Mouse (Mus musculus): ENCODE measurements at regions not wholly inside any gene's neighbourhood (a gene's known extent, or its start where the extent isn't known, plus 50 kb on each side); places are given as distances from the start of the nearest gene placed in this dataset.

DNA sequence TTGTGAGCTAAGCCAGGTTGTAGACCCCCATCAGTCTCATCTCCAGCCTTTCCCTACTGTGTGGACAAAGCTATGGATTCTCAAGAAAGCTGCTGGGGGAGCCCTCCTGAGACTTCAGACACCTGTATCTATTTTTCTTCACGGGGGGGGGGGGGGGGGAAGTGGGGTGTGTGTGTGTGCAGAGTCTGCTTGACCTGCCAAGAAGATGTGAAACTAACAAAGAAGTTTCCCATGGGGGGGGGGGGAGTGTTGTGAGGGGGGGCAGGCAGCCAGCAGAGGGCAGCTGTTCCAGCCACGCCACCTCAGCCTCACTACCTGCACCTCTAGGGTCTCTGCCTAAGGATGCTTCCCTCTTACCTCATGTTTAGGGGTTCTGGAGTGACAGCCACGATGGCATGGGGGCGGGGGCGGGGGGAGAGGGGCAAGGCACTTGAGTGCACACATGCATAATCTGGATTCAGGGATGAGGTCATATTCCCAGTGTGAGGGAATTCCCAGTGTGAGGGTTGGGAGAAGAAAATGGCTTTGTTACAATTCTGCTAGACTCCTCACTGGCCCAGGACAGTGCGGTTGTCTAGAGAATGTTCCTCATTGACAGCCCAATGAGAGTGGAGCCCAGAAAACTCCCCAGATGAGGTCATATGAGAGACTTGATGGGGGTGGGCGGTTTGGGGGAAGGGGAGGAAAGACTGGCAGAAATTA, 104.0 kb upstream of the Spata13 start:
- TF ChIP-seq GATA1 (IDR thresholded peaks at IDR 0.05; ENCODE audit: borderline replicate concordance, low read length) (no peak), FLI1 (IDR thresholded peaks at IDR 0.05; ENCODE audit: low read length) (no peak)
